Mouse (Mus musculus): ENCODE data around the gene Tmem63a.

GRCm38 (mm10) chr1:180944553-180944952 lies 2.4 kb downstream of the Tmem63a start:
- TF ChIP-seq MYOD1 (IDR thresholded peaks at IDR 0.05; ENCODE audit: control insufficient read depth, insufficient read length, low read depth) (no peak), CTCF (IDR thresholded peaks at IDR 0.05; ENCODE audit: control insufficient read depth, insufficient read depth, insufficient read length) (no peak)

Data from C2C12 (cell line).